Mouse (Mus musculus): Measurements from ENCODE around the gene Prkn. TPM values are rescaled to one million over a fixed set of nuclear protein-coding genes. Genes with fewer than 3 reads are reported as not detected.

Gene Prkn
- 4.6 and 4.9 TPM in 2 replicates for polyA plus RNA-seq (2012; rRNA removed)

DNA sequence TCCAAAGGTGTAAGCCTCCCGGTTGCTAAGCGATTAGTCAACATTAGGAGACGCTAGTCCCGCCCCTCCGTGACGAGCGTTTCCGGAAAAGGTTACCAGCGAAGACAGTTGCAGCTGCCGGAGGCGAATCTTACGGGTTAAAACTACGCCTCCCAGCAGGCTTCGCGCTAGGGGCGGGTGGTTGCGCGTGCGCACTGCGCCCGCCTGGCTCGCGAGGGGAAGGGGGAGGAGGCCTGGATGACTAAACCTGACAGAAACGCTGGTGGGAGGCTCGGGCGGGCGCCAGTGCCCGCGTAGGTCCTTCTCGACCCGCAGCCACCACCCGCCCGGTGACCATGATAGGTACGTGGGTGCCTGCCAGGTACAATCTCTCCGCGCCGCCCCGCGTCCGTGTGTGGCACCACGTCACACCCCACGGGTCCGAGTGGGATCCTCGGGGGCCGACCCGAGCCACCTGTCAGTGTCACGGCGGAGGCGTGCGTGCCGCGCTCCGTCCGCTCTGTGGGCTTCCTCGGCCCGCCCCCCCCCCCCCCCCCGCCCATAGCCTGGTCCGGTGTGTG, at the start of gene Prkn, which contains the start of gene Pacrg:
Prkn (plus strand) TSS at position 237 of the 560 bp plus-strand sequence.
Pacrg (minus strand) TSS at position 164 of the 560 bp plus-strand sequence.

Other genes starting within 250 kb of the Prkn start
- gene Pacrg, start 73 bp upstream of the Prkn start, polyA plus RNA-seq (2012; rRNA removed), result 6.7 and 8.0 TPM in 2 replicates

Measured in central nervous system, embryonic 14 days (tissue).